Mouse (Mus musculus) ES-Bruce4 (cell line): Measurements from ENCODE around the gene Entpd7.

Experiments
- CTCF ChIP-seq: IDR thresholded peaks from one replicate; pipeline ENCODE4 v1.8.1; 2011; ENCODE audit warnings: low read depth, low read length
- EP300 ChIP-seq: IDR thresholded peaks from 2 replicates; pipeline ENCODE4 v1.6.1; 2011; ENCODE audit warnings: low read depth, low read length; ENCODE audit not compliant: insufficient read depth
- POLR2A ChIP-seq: IDR thresholded peaks from one replicate; pipeline ENCODE4 v1.8.1; 2011; ENCODE audit warnings: low read length; ENCODE audit not compliant: insufficient read depth

- TF ChIP-seq CTCF (no peak), POLR2A (no peak), EP300 (no peak)
Observed at GRCm38 (mm10) chr19:43695514-43695964, 6.1 kb downstream of the Entpd7 start.
